In genomic region chr1:90442250-90443240, GRCm38 (mm10) we compare ENCODE assay signal across 13 mouse cellular contexts.
DNase-seq lines count a peak whose midpoint lies in the region; ATAC-seq and TF ChIP-seq lines count a peak whose summit lies in the region.
"Had no signal": no experiment of that assay in that cellular context is flagged by ENCODE, and none has a peak within 500 bp of the region (broad histone marks: within the 10 kb centered on the region; RNA-seq: fewer than 3 reads in every experiment).

No protein-coding gene starts in this region.

- peaks cover 8% of the 10 kb centered on the region for H3K4me1 ChIP-seq in forebrain, embryonic 11.5 days (replicated peaks; ENCODE audit: control insufficient read depth, insufficient read depth, low read length)
- H3K4me1 ChIP-seq in forebrain, embryonic 15.5 days = no peaks in the 10 kb centered on the region
- H3K4me1 ChIP-seq in midbrain, embryonic 10.5 days = peaks cover 58% of the 10 kb centered on the region
- H3K4me1 ChIP-seq in midbrain, embryonic 16.5 days (ENCODE audit: control insufficient read depth, insufficient read depth, low read length) = peaks cover 9% of the 10 kb centered on the region
- peaks cover 26% of the 10 kb centered on the region for H3K4me1 ChIP-seq in embryonic facial prominence, embryonic 15.5 days
- H3K4me1 ChIP-seq: heart, embryonic 15.5 days had no signal

- intact Hi-C loops in left cerebral cortex, adult 2 months (cut with DNase I) = no loop called here

- no peak overlapping the region; the same call in 1 of the 2 replicates for H3K9ac ChIP-seq in forebrain, embryonic 11.5 days (ENCODE audit: low read length)
- no peak overlapping the region for H3K9ac ChIP-seq in forebrain, embryonic 15.5 days (replicated peaks)
- H3K9ac ChIP-seq in midbrain, embryonic 16.5 days (ENCODE audit: low read depth, low read length) = no peak overlapping the region
- H3K9ac ChIP-seq in embryonic facial prominence, embryonic 15.5 days = no peak overlapping the region
- H3K9ac ChIP-seq: heart, embryonic 15.5 days had no signal

- no peak for ATAC-seq in forebrain, embryonic 11.5 days (replicated peaks; ENCODE audit: low FRiP score)
- ATAC-seq in forebrain, embryonic 15.5 days (replicated peaks) = no peak
- ATAC-seq in midbrain, embryonic 16.5 days = no peak
- no peak for ATAC-seq in embryonic facial prominence, embryonic 15.5 days (ENCODE audit: insufficient number of reproducible peaks, low FRiP score, low TSS enrichment, low read depth)

- 70% methylated on average over 19 of the region's 19 CpGs for WGBS in forebrain, embryonic 11.5 days
- WGBS in forebrain, embryonic 15.5 days = 80% methylated on average over 19 of the region's 19 CpGs
- WGBS in midbrain, embryonic 10.5 days = 72% methylated on average over 19 of the region's 19 CpGs
- 66% methylated on average over 19 of the region's 19 CpGs for WGBS in midbrain, embryonic 16.5 days
- WGBS in embryonic facial prominence, embryonic 15.5 days = 33% methylated on average over 19 of the region's 19 CpGs

- peak overlapping the region; percentile 46; the same call in 1 of the 2 replicates for H3K27ac ChIP-seq in forebrain, embryonic 11.5 days (ENCODE audit: low read depth, low read length)
- H3K27ac ChIP-seq in forebrain, embryonic 15.5 days (replicated peaks) = no peak overlapping the region
- H3K27ac ChIP-seq in midbrain, embryonic 10.5 days (replicated peaks) = peak overlapping the region; percentile 42
- H3K27ac ChIP-seq in midbrain, embryonic 16.5 days (ENCODE audit: low read length) = no peak overlapping the region
- peak overlapping the region; percentile 44; the same call in 1 of the 2 replicates for H3K27ac ChIP-seq in embryonic facial prominence, embryonic 15.5 days (replicated peaks)
- H3K27ac ChIP-seq in left cerebral cortex, adult 2 months = no peak overlapping the region
- H3K27ac ChIP-seq: heart, embryonic 15.5 days; layer of hippocampus, adult 2 months had no signal

- H3K4me3 ChIP-seq in forebrain, embryonic 11.5 days (ENCODE audit: low read depth, low read length) = no peak overlapping the region
- H3K4me3 ChIP-seq in forebrain, embryonic 15.5 days = no peak overlapping the region
- H3K4me3 ChIP-seq in midbrain, embryonic 10.5 days = no peak overlapping the region
- H3K4me3 ChIP-seq in midbrain, embryonic 16.5 days (ENCODE audit: low read depth, low read length) = no peak overlapping the region
- H3K4me3 ChIP-seq in embryonic facial prominence, embryonic 15.5 days (replicated peaks) = no peak overlapping the region
- no peak overlapping the region for H3K4me3 ChIP-seq in left cerebral cortex, adult 2 months
- H3K4me3 ChIP-seq: heart, embryonic 15.5 days; layer of hippocampus, adult 2 months; myocyte had no signal

- no peak for TF ChIP-seq CTCF in left cerebral cortex, adult 2 months (IDR thresholded peaks at IDR 0.05)

- no peak overlapping the region for H3K4me2 ChIP-seq in forebrain, embryonic 11.5 days (ENCODE audit: low read depth, low read length, severe bottlenecking)
- no peak overlapping the region for H3K4me2 ChIP-seq in forebrain, embryonic 15.5 days (replicated peaks)
- no peak overlapping the region for H3K4me2 ChIP-seq in midbrain, embryonic 16.5 days (ENCODE audit: low read length)
- H3K4me2 ChIP-seq in embryonic facial prominence, embryonic 15.5 days (replicated peaks) = no peak overlapping the region
- H3K4me2 ChIP-seq: heart, embryonic 15.5 days had no signal

- H3K27me3 ChIP-seq in forebrain, embryonic 11.5 days (ENCODE audit: control insufficient read depth, insufficient read depth, low read length) = no peaks in the 10 kb centered on the region
- no peaks in the 10 kb centered on the region for H3K27me3 ChIP-seq in forebrain, embryonic 15.5 days
- H3K27me3 ChIP-seq in midbrain, embryonic 10.5 days (ENCODE audit: low read depth, poor library complexity, severe bottlenecking) = peaks cover 9% of the 10 kb centered on the region; the same call in 1 of the 2 replicates
- H3K27me3 ChIP-seq in midbrain, embryonic 16.5 days (ENCODE audit: control insufficient read depth, insufficient read depth, low read depth, low read length) = peaks cover 3% of the 10 kb centered on the region; the same call in 1 of the 2 replicates
- no peaks in the 10 kb centered on the region for H3K27me3 ChIP-seq in embryonic facial prominence, embryonic 15.5 days
- H3K27me3 ChIP-seq: heart, embryonic 15.5 days had no signal

- DNase-seq in forebrain, embryonic 11.5 days (ENCODE audit: low spot score) = no peak
- DNase-seq in midbrain, embryonic 10.5 days (ENCODE audit: low spot score) = no peak
- DNase-seq in left cerebral cortex, adult 2 months (ENCODE audit: extremely low spot score in 1 of 2, low spot score in 2 of 2) = no peak
- no peak for DNase-seq in Muller cell, postnatal 12 days (ENCODE audit: inconsistent ontology term)
- DNase-seq: gastrocnemius, postnatal 36 days; right cerebral cortex, postnatal 25 days; thymus, adult 18-20 months had no signal

- no peaks in the 10 kb centered on the region for H3K36me3 ChIP-seq in forebrain, embryonic 11.5 days (ENCODE audit: control insufficient read depth, insufficient read depth, low read length)
- H3K36me3 ChIP-seq in forebrain, embryonic 15.5 days = no peaks in the 10 kb centered on the region
- H3K36me3 ChIP-seq in midbrain, embryonic 10.5 days = no peaks in the 10 kb centered on the region
- no peaks in the 10 kb centered on the region for H3K36me3 ChIP-seq in midbrain, embryonic 16.5 days (ENCODE audit: control insufficient read depth, insufficient read depth, low read length)
- H3K36me3 ChIP-seq in embryonic facial prominence, embryonic 15.5 days = no peaks in the 10 kb centered on the region
- H3K36me3 ChIP-seq: heart, embryonic 15.5 days had no signal

- H3K9me3 ChIP-seq in forebrain, embryonic 11.5 days (ENCODE audit: control insufficient read depth, low read length) = no peaks in the 10 kb centered on the region
- no peaks in the 10 kb centered on the region for H3K9me3 ChIP-seq in forebrain, embryonic 15.5 days
- H3K9me3 ChIP-seq in midbrain, embryonic 10.5 days (replicated peaks) = no peaks in the 10 kb centered on the region
- no peaks in the 10 kb centered on the region for H3K9me3 ChIP-seq in midbrain, embryonic 16.5 days (replicated peaks; ENCODE audit: control insufficient read depth, low read length, poor library complexity, severe bottlenecking)
- H3K9me3 ChIP-seq in embryonic facial prominence, embryonic 15.5 days (replicated peaks) = no peaks in the 10 kb centered on the region
- H3K9me3 ChIP-seq: heart, embryonic 15.5 days had no signal

Comparison
In these comparisons a context has a peak if more than half of its experiments do, and no peak if none do; other contexts are left out.
1. H3K27ac ChIP-seq: peak in forebrain, embryonic 11.5 days (single experiment), midbrain, embryonic 10.5 days (single experiment) and embryonic facial prominence, embryonic 15.5 days (single experiment); none in forebrain, embryonic 15.5 days (single experiment), midbrain, embryonic 16.5 days (single experiment) and left cerebral cortex, adult 2 months (single experiment).